Mouse (Mus musculus): ENCODE data around the gene Krtap6-5. TPM values are rescaled to one million over a fixed set of nuclear protein-coding genes. Genes with fewer than 3 reads are reported as not detected.

The Krtap6-5 gene
- not detected for polyA plus RNA-seq (2017; shearing (Covaris generic))

GRCm38 (mm10) chr16:89047783-89048182, at the start of gene Krtap6-5:
TSS of gene Krtap6-5 (minus strand) at chr16:89047883.

GRCm38 (mm10) chr16:89063902-89064301, 16.2 kb upstream of the Krtap6-5 start, which contains the start of gene 1110025L11Rik:
TSS of gene 1110025L11Rik (minus strand) at chr16:89064002.

GRCm38 (mm10) chr16:89041372-89041771, 6.3 kb downstream of the Krtap6-5 start, which contains the start of gene Gm10228:
TSS of gene Gm10228 (minus strand) at chr16:89041472.

GRCm38 (mm10) chr16:89031399-89031798, 16.3 kb downstream of the Krtap6-5 start, which contains the start of gene Krtap6-1:
TSS of gene Krtap6-1 (plus strand) at chr16:89031699.

GRCm38 (mm10) chr16:89014984-89015383, 32.7 kb downstream of the Krtap6-5 start, which contains the start of gene Gm10229:
TSS of gene Gm10229 (plus strand) at chr16:89015284.

GRCm38 (mm10) chr16:89010659-89011058, 37.0 kb downstream of the Krtap6-5 start, which contains the start of gene Krtap22-2:
TSS of gene Krtap22-2 (minus strand) at chr16:89010759.

Other genes starting within 250 kb of the Krtap6-5 start
- not detected for gene Gm20741, start 235.7 kb downstream of the Krtap6-5 start, polyA plus RNA-seq (2017; shearing (Covaris generic))
- not detected for gene Krtap15, start 227.7 kb downstream of the Krtap6-5 start, polyA plus RNA-seq (2017; shearing (Covaris generic))
- not detected for gene Krtap14, start 221.7 kb downstream of the Krtap6-5 start, polyA plus RNA-seq (2017; shearing (Covaris generic))
- gene Krtap19-1, start 178.5 kb downstream of the Krtap6-5 start, polyA plus RNA-seq (2017; shearing (Covaris generic)): not detected
- gene Krtap19-2, start 173.6 kb downstream of the Krtap6-5 start, polyA plus RNA-seq (2017; shearing (Covaris generic)): not detected
- not detected for gene Krtap19-3, start 169.8 kb downstream of the Krtap6-5 start, polyA plus RNA-seq (2017; shearing (Covaris generic))
- not detected for gene Krtap19-4, start 162.8 kb downstream of the Krtap6-5 start, polyA plus RNA-seq (2017; shearing (Covaris generic))
- gene Krtap19-5, start 151.4 kb downstream of the Krtap6-5 start, polyA plus RNA-seq (2017; shearing (Covaris generic)): not detected
- not detected for gene Krtap19-9b, start 115.6 kb downstream of the Krtap6-5 start, polyA plus RNA-seq (2017; shearing (Covaris generic))
- gene Krtap16-3, start 85.0 kb downstream of the Krtap6-5 start, polyA plus RNA-seq (2017; shearing (Covaris generic)): not detected
- not detected for gene Krtap22-2, start 37.1 kb downstream of the Krtap6-5 start, polyA plus RNA-seq (2017; shearing (Covaris generic))
- not detected for gene Gm10229, start 32.6 kb downstream of the Krtap6-5 start, polyA plus RNA-seq (2017; shearing (Covaris generic))
- not detected for gene Krtap6-1, start 16.2 kb downstream of the Krtap6-5 start, polyA plus RNA-seq (2017; shearing (Covaris generic))
- gene Gm10228, start 6.4 kb downstream of the Krtap6-5 start, polyA plus RNA-seq (2017; shearing (Covaris generic)): not detected
- gene 1110025L11Rik, start 16.1 kb upstream of the Krtap6-5 start, polyA plus RNA-seq (2017; shearing (Covaris generic)): not detected
- gene Krtap6-3, start 36.1 kb upstream of the Krtap6-5 start, polyA plus RNA-seq (2017; shearing (Covaris generic)): not detected
- gene Gm6358, start 93.0 kb upstream of the Krtap6-5 start, polyA plus RNA-seq (2017; shearing (Covaris generic)): not detected
- gene Gm10061, start 103.2 kb upstream of the Krtap6-5 start, polyA plus RNA-seq (2017; shearing (Covaris generic)): not detected
- not detected for gene Gm9789, start 110.1 kb upstream of the Krtap6-5 start, polyA plus RNA-seq (2017; shearing (Covaris generic))
- not detected for gene Gm7735, start 121.6 kb upstream of the Krtap6-5 start, polyA plus RNA-seq (2017; shearing (Covaris generic))
- not detected for gene 1110057P08Rik, start 126.9 kb upstream of the Krtap6-5 start, polyA plus RNA-seq (2017; shearing (Covaris generic))
- not detected for gene Krtap20-2, start 158.0 kb upstream of the Krtap6-5 start, polyA plus RNA-seq (2017; shearing (Covaris generic))

All from activated CD4-positive, CD25-positive, alpha-beta regulatory T cell, adult 9 weeks (primary cell).